Mouse (Mus musculus): ENCODE measurements at regions not wholly inside any gene's neighbourhood (a gene's known extent, or its start where the extent isn't known, plus 50 kb on each side); places are given as distances from the start of the nearest gene placed in this dataset.

DNA sequence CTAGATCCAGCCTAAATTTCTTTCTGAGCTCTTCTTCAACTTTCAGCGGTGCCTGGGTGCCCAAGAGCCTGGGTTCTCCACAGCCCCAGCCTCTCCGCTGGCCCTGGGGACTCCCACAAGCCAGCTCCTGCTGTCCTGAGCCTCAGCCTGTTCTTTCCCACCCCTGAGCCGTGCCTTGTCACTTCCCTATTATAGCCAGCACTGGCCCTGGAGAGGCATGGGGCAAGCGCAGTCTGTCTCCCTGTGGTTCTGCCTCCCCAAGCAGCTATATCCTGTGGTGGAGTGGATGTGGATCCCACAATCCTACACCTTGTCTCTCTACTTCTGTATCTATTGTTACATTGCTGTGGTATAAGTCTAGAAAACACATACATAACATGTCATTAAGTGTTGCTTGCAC is 128.6 kb upstream of the Hgf start:
- DNase-seq (ENCODE audit: low spot score in 2 of 2): no peak

DNA sequence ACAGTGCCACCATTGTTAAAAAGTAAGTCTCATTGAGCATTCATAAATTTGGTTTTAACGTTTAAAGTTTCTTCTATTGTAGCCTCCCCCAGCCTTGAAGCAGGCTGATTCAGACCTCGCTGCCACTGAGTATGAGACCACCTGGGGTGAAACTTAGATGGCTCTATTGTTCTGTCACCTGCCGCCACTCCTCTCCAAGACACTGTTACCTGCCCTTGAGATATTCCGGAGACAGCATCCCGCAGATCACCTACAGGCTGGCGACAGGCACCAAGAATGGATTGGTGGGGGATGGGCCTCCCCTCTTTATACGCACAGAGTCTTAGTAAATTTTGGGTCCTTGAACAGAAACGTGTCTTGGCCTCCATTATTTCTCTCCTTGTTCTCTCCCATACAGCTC is 128.0 kb upstream of the Hgf start:
- DNase-seq (ENCODE audit: low spot score in 2 of 2): no peak

- no peak for DNase-seq (ENCODE audit: low spot score in 2 of 2)
Observed at GRCm38 (mm10) chr5:16426306-16426705, 127.0 kb upstream of the Hgf start.

DNA sequence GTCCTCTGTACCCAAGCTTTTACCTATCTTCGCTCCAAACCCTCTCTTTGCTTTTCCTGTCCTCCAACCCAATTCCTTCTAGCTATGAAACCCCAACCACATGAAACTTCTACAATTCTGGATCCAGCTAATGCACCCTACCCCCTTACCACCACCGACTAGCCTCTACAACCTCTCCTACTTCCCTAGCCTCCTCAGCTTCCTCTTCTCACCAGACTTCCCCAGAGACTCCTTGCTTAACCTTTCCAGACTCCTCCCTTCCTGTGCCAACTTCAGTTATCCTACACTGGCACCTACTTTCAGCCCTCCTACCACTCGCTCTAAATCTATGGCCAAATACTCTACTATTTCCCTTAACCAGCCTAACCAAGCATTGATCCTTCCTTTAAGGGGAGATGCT is 118.7 kb upstream of the Hgf start:
- no peak for DNase-seq (ENCODE audit: low spot score in 2 of 2)

DNA sequence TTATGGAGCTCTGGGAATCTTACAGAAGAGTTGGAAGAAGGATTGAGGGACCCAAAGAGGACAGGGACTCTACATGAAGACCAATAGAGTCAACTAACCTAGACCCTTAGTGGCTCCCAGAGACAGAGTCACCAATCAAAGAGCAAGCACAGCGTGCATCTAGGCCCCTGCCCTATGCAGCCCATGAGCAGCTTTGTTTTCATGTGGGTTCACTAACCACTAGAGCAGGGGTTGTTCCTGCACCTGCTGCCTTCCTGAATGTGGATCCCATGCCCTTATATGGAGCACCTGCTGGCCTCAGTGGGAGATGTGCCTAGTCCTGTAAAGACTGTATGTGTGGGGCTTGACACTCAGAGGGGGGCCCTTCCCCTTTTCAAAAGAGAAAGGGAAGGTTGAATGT is 108.2 kb upstream of the Hgf start:
- DNase-seq (ENCODE audit: low spot score in 2 of 2): no peak

GRCm38 (mm10) chr5:16446977-16447376 is 106.3 kb upstream of the Hgf start:
- no peak for DNase-seq (ENCODE audit: low spot score in 2 of 2)

GRCm38 (mm10) chr5:16461795-16462194 is 91.5 kb upstream of the Hgf start:
- no peak for DNase-seq (ENCODE audit: low spot score in 2 of 2)

GRCm38 (mm10) chr5:16466266-16466665 is 87.0 kb upstream of the Hgf start:
- DNase-seq (ENCODE audit: low spot score in 2 of 2): no peak

GRCm38 (mm10) chr5:16468560-16468959 is 84.7 kb upstream of the Hgf start:
- DNase-seq (ENCODE audit: low spot score in 2 of 2): no peak

DNA sequence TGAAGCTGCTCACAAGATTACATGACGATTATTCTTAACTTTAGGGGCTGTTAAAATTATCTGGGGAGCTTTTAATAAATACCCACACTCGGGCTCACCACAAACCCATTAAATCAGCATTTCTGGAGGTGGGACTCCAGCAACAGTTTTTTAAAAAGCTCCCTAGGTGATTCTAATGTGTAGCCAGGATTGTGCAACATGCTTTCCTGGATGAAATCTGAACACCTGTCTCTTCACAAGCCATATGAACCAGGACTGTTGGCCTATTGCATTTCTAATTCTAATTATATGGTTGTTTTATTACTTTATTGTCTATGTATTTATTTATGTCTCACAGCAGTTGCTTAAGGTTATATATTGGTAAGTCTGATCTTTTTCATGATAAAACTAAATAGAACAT is 84.1 kb upstream of the Hgf start:
- no peak for DNase-seq (ENCODE audit: low spot score in 2 of 2)

GRCm38 (mm10) chr5:16469644-16470275 is 83.5 kb upstream of the Hgf start:
- peak in 1 of 2 experiments; percentile 39 for DNase-seq (ENCODE audit: low spot score in 2 of 2)

DNA sequence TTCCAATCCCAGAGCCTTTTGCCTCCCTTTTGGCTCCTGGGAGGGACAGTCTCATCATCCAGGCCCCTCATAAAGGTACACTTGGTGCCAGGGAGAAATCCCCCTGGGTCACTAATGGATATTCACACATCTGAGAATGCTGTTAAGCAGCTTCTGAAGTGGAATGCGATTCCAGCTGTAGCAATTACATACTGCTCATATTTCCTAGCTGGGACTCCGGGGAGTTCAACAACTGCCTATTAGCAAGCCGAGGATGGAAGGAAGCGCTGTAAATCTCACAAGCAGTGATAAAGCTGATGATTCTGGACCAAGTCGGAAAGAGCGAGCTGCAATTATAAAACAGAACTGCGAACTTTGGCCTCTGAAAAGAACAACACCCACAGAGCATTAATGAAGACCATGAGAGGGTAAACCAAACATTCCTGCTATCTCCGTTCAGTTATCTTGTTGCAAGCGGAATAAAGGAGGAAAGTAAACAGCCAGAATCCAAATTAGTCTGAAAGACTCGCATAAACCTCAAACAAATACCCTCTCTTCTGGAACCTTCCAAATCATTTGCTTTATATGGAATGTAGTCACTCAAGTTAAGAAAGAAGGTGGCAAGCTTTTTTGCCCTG is 82.8 kb upstream of the Hgf start:
- DNase-seq (ENCODE audit: low spot score in 2 of 2): peak in 1 of 2 experiments; percentile 37

- no peak for DNase-seq (ENCODE audit: low spot score in 2 of 2)
Observed at GRCm38 (mm10) chr5:16487969-16488368, 65.3 kb upstream of the Hgf start.

- DNase-seq (ENCODE audit: low spot score in 2 of 2): no peak
Observed at GRCm38 (mm10) chr5:16489803-16490202, 63.5 kb upstream of the Hgf start.

DNA sequence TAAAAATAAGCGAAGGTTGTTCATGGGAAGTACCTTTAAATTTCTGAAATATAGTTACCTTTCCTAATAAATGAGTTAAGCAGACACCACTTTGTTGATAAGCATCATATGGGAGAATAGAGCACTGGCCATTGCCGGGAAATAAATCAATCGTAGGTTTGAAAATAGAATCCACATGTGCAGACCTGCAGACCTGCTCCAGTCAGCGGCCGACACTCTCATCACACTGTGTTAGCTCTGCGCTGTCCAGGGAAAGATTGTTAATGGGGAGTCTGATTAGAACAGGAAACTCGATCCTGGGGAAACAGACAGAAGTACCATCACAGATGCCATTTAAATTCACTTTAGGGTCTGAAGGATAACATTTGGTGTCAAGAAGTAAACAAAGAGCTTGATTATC is 53.4 kb upstream of the Hgf start:
- DNase-seq (ENCODE audit: low spot score in 2 of 2): no peak
